Mouse (Mus musculus) small intestine, adult 2 months (tissue): ENCODE results near the gene Otop2.

Experiments
- CTCF ChIP-seq: fragments of 200-500 bp; IDR thresholded peaks from 2 replicates; pipeline ENCODE4 v1.5.1; 2012; ENCODE audit warnings: low read depth, mild to moderate bottlenecking, control low read depth, inconsistent platforms, low read length, moderate library complexity, mixed read lengths; ENCODE audit not compliant: insufficient replicate concordance, insufficient read length; ENCODE audit errors: extremely low read depth
- POLR2A ChIP-seq: fragments of 200-500 bp; IDR thresholded peaks from 2 replicates; pipeline ENCODE4 v1.6.1; 2012; ENCODE audit warnings: low read depth, mild to moderate bottlenecking, control low read depth, inconsistent platforms, low read length, moderate library complexity

DNA sequence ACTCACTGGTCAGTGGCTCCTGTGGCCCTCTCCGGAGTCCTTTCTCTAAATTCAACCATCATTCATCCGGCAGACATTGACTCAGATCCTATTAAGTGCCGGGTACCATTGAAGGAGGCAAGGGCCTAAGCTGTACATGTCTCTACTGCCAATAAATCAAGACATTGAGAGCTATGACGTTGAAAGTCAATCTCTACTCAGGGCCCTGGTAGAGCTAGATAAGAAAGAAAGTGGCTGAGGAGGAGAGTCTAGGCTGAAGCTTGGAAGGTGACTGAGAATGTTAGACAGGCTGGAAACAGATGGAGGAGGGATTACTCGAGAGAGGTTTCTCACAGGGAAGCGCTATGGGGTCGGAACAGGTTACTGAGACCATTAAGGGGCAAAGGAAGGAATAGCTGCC, 63.4 kb downstream of the Otop2 start:
- no peak for TF ChIP-seq CTCF
- no peak for TF ChIP-seq POLR2A
